Mouse (Mus musculus) erythroblast, embryonic 14.5 days (primary cell): ENCODE measurements around the gene Nkap.
"Not testable (repeated sequence)": the region's sequence is repeated elsewhere in the genome, so short reads cannot be mapped to it uniquely, and the experiment has no call there.

Source experiments
- GATA1 ChIP-seq: IDR thresholded peaks from 2 replicates; pipeline ENCODE4 v1.6.1; 2012; ENCODE audit warnings: low read length, inconsistent platforms, mixed read lengths
- TAL1 ChIP-seq: IDR thresholded peaks from 3 replicates; pipeline ENCODE4 v1.6.1; 2012; ENCODE audit warnings: low read length, inconsistent platforms, mixed read lengths

DNA sequence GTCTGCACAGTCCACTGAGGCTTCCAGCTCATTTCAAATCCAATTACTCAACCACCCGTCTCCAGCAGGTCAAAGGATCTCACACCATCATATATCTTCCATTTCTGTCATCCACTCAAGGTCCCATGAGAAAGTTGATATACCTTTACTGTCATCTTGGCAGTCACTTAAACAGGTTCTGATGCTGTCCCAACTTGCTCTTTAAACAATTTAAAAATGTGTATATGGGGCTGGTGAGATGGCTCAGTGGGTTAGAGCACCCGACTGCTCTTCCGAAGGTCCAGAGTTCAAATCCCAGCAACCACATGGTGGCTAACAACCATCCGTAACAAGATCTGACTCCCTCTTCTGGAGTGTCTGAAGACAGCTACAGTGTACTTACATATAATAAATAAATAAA, 46.2 kb upstream of the Nkap start:
- not testable (repeated sequence) for TF ChIP-seq GATA1, TAL1
